Mouse (Mus musculus) liver, embryonic 12.5 days (tissue): ENCODE measurements around the gene Hist1h2ah. TPM values are rescaled to one million over a fixed set of nuclear protein-coding genes. Genes with fewer than 3 reads are reported as not detected.
"Not testable (repeated sequence)": the region's sequence is repeated elsewhere in the genome, so short reads cannot be mapped to it uniquely, and the experiment has no call there.

Experiments used
- ATAC-seq: fragments of 200-750 bp; cut with Nextera tagmentation; 2 replicates; pipeline ENCODE4 v1.8.0; 2017; ENCODE audit warnings: moderate number of reproducible peaks, mild to moderate bottlenecking, moderate library complexity
- H3K27ac ChIP-seq: fragments of 300-500 bp; sonication (generic); 2 replicates; pipeline ENCODE4 v1.5.1; 2016; ENCODE audit warnings: mild to moderate bottlenecking
- H3K27me3 ChIP-seq: fragments of 300-500 bp; sonication (generic); replicated peaks from 2 replicates; pipeline ENCODE4 v1.6.1; 2016; ENCODE audit warnings: mild to moderate bottlenecking, moderate library complexity
- H3K36me3 ChIP-seq: fragments of 300-500 bp; sonication (generic); 2 replicates; pipeline ENCODE4 v1.6.1; 2016; ENCODE audit warnings: mild to moderate bottlenecking, moderate library complexity
- H3K4me1 ChIP-seq: fragments of 300-500 bp; sonication (generic); 2 replicates; pipeline ENCODE4 v1.6.1; 2016
- H3K4me2 ChIP-seq: fragments of 300-500 bp; sonication (generic); 2 replicates; pipeline ENCODE4 v1.6.1; 2016; ENCODE audit warnings: mild to moderate bottlenecking, moderate library complexity
- H3K4me3 ChIP-seq: fragments of 300-500 bp; sonication (generic); 2 replicates; pipeline ENCODE4 v1.5.1; 2016; ENCODE audit warnings: mild to moderate bottlenecking, moderate library complexity
- H3K9ac ChIP-seq: fragments of 300-500 bp; sonication (generic); 2 replicates; pipeline ENCODE4 v1.6.1; 2016; ENCODE audit warnings: mild to moderate bottlenecking, moderate library complexity
- H3K9me3 ChIP-seq: fragments of 300-500 bp; sonication (generic); replicated peaks from 2 replicates; pipeline ENCODE4 v1.6.1; 2016; ENCODE audit warnings: mild to moderate bottlenecking, moderate library complexity
- WGBS: fragments of 180-500 bp; shearing (Covaris S2); methylation state at CpG from one replicate; pipeline ENCODE4 v1.1.7; 2016; ENCODE audit not compliant: insufficient replicate concordance; 5-methylcytosine and 5-hydroxymethylcytosine counted together
- polyA plus RNA-seq: library from polyadenylated mRNA; unstranded; fragments of >200 nt; fragmentation: Nextera tagmentation; extraction: Ambion mirVana; gene quantifications from 2 replicates; pipeline ENCODE4 v1.2.1, GENCODE M21; 2016

Hist1h2ah gene
- polyA plus RNA-seq, 1 experiment from 2014 or later: 9.3 TPM

DNA sequence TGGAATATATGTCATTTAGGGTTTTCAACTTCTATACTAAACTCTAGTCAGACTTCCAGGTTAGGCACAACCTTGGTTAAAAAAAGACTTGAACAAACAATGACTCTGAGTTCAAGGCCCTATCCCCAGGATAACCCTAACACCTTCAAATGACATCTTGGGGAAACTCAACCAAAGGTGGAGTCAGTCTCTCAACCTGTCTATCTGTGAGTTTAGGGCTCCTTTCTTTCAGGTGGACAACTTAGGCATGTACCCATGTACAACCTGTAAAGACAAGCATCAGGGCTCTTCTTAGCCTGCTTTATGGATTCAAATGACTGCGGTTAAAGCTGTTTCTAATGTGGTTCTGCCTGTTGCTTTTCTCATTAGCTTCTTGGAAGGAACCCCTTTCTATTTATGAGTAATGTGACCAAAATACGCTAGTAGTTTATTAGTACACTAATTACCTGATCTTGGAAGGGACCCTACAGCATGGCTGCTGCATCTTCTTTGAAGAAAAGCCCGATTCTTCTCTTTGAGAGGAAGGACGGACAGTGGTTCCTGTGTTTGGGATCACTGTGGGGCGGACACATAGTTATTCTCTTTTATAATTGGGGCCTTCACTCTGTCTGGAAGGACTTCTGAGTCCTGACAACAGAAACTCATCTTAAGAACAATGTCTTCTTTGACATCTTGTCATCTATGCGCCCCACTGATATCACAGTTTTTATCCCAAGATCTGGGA is 9.2 kb upstream of the Hist1h2ah start:
- 84% methylated on average over 6 of the region's 6 CpGs for WGBS

DNA sequence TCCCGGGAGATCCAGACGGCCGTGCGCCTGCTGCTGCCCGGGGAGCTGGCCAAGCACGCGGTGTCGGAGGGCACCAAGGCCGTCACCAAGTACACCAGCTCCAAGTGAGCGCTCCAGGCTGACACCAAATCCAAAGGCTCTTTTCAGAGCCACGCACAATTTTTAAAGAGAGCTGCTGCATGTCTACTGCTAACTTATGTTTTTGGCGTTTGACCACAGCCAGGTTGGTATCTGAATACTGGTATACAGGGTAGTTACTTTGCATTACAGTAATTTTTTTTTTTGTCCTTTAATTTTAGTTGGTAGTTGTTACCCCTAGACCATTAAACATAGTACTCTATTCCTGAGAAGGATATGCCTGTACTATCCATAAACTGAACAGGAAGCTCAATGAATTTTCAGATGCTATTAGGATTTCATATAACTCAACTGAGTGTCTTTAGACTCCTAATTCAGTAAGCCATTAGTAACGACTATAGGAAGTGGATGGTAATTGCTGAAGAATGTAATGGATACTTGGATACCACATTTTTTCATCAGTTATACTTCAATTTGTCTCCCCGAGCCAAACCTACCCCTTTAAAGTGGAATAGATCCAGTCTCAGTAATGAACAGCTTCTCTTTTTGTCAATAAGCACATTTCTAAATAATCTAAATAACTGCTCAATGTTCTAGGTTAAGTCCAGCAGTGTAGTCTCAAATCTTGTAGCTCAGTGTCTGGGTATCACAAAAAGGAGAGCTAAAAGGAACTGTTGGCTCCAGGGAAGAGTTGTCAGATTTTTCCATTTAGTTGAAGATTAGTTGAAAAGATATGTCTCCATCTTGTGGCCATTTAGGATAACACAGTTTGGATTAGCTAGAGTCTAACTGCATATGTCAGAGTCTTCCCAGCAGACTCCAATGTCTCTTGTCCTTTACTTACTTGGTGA is 8.4 kb upstream of the Hist1h2ah start:
- H3K4me2 ChIP-seq: peak overlapping the region; percentile 69
- peak overlapping the region; percentile 96 for H3K27ac ChIP-seq
- H3K4me3 ChIP-seq: peak overlapping the region; percentile 51
- H3K9ac ChIP-seq: peak overlapping the region; percentile 72
- 2% methylated on average over 14 of the region's 14 CpGs for WGBS
- no peaks in the 10 kb centered on the region for H3K36me3 ChIP-seq
- no peaks in the 10 kb centered on the region for H3K27me3 ChIP-seq
- H3K9me3 ChIP-seq: no peaks in the 10 kb centered on the region
- ATAC-seq: peak; percentile 20
- H3K4me1 ChIP-seq: peaks cover 47% of the 10 kb centered on the region

More for the DNA sequence above, 9.2 kb upstream of the Hist1h2ah start:
- Histone ChIP-seq H3K9me3 (no peaks in the 10 kb centered on the region), H3K4me2 (peak overlapping the region; percentile 69), H3K27ac (peak overlapping the region; percentile 96), H3K36me3 (no peaks in the 10 kb centered on the region), H3K9ac (peak overlapping the region; percentile 72), H3K4me3 (peak overlapping the region; percentile 51), H3K4me1 (peaks cover 46% of the 10 kb centered on the region), H3K27me3 (no peaks in the 10 kb centered on the region)
- no peak for ATAC-seq

DNA sequence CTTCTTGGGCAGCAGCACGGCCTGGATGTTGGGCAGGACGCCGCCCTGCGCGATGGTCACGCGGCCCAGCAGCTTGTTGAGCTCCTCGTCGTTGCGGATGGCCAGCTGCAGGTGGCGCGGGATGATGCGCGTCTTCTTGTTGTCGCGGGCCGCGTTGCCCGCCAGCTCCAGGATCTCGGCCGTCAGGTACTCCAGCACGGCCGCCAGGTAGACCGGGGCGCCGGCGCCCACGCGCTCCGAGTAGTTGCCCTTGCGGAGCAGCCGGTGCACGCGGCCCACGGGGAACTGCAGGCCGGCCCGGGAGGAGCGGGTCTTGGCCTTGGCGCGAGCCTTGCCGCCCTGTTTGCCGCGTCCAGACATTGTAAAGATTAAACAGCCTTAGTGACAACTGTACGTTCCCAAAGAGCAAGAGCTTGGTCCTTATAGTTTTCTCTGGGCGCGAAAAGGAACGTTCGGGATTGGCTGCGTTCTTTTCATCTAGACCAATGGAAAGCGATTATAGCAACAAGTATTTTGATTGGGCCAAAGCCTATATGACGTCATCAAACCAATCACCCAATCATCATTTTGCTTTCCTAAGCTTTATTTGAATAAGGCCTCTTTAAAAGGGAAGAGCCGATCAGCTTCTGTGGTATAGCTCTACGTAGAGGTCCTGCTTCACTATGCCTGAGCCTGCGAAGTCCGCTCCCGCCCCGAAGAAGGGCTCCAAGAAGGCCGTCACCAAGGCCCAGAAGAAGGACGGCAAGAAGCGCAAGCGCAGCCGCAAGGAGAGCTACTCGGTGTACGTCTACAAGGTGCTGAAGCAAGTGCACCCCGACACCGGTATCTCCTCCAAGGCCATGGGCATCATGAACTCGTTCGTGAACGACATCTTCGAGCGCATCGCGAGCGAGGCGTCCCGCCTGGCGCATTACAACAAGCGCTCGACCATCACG is 7.5 kb upstream of the Hist1h2ah start, which contains the start of the genes Hist1h2ag and Hist1h2bj:
Gene Hist1h2ag (minus strand): TSS at position 377 of the 935 bp plus-strand sequence.
Gene Hist1h2bj (plus strand): TSS at position 647 of the 935 bp plus-strand sequence.
- peak; percentile 83 for ATAC-seq
- WGBS: under 1% methylated on average over 54 of the region's 80 CpGs
- peak within 1 kb of the TSS; percentile 75 for H3K4me2 ChIP-seq
- not testable (repeated sequence) for H3K9me3 ChIP-seq, H3K36me3 ChIP-seq, H3K27me3 ChIP-seq
- H3K27ac ChIP-seq: peak within 1 kb of the TSS; percentile 98
- H3K4me3 ChIP-seq: peak within 1 kb of the TSS; percentile 60
- peaks cover 51% of the 10 kb centered on the region for H3K4me1 ChIP-seq
- peak within 1 kb of the TSS; percentile 89 for H3K9ac ChIP-seq

DNA sequence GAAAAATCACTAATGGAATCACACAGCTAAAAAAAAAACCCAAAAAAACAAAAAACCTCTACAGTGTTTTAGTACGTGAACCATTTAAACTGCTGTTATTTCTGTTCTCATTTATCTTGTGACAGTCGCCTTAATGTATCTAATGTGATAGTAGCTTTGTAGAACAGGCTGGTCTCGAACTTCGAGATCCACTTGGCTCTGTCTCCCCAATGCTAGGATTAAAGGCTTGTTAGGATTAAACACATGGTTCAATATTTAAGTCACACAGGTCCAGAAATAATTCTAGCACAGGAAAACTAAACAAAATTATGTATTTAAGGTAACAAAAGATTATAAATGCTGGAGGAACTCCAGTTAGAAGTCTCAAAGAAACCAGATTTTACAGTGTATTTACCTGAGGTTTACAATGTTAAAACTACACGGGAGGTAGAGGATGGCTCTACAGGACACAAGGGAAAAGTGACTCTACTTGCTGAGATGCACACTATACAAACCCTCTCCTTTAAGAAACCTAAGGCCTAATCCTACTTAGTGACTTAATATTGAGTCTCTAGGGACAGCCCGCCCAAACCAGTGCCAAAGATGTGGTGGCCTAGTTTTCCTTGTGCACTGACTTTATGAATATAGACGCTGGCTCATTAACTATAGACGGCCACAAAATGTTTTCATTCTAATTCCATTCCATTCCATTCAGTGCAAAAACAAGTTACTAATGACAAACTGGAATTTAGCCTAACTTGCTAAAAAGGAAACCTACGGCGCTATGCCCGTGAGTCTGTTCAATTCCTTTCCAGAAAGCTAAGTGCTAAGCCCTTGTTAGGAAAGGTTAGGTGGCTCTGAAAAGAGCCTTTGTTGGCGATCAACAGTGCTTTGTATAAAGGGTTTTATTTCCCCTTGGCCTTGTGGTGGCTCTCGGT is 6.5 kb upstream of the Hist1h2ah start:
- H3K4me2 ChIP-seq: peak overlapping the region; percentile 75
- WGBS: 2% methylated on average over 13 of the region's 13 CpGs
- no peaks in the 10 kb centered on the region for H3K36me3 ChIP-seq
- H3K4me3 ChIP-seq: peak overlapping the region; percentile 60
- H3K27ac ChIP-seq: peak overlapping the region; percentile 98
- no peak for ATAC-seq
- no peaks in the 10 kb centered on the region for H3K27me3 ChIP-seq
- H3K9me3 ChIP-seq: no peaks in the 10 kb centered on the region
- peaks cover 60% of the 10 kb centered on the region for H3K4me1 ChIP-seq
- H3K9ac ChIP-seq: peak overlapping the region; percentile 89

DNA sequence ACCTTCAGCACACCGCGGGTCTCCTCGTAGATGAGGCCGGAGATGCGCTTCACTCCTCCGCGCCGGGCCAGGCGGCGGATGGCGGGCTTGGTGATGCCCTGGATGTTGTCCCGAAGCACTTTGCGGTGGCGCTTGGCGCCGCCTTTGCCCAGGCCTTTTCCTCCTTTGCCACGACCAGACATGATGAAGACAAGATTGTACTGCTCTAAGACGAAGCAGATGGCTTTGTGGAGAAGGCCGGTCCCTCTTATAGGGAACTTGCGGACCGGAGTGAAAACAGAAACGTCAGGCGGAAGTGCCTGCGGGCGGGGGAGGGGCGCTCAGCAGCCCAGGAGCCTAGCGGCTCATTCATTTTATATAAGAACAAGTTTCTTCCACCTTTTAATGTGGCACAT is 5.8 kb upstream of the Hist1h2ah start, which contains the start of gene Hist1h4i:
Gene Hist1h4i (minus strand): TSS at position 221 of the 395 bp plus-strand sequence.
- Histone ChIP-seq H3K27ac (peak within 1 kb of the TSS; percentile 98), H3K4me1 (peaks cover 67% of the 10 kb centered on the region), H3K4me2 (peak within 1 kb of the TSS; percentile 75), H3K4me3 (peak within 1 kb of the TSS; percentile 60), H3K9ac (peak within 1 kb of the TSS; percentile 89)
- ATAC-seq: peak; percentile 53
- under 1% methylated on average over 22 of the region's 27 CpGs for WGBS
- not testable (repeated sequence) for H3K9me3 ChIP-seq, H3K27me3 ChIP-seq, H3K36me3 ChIP-seq

DNA sequence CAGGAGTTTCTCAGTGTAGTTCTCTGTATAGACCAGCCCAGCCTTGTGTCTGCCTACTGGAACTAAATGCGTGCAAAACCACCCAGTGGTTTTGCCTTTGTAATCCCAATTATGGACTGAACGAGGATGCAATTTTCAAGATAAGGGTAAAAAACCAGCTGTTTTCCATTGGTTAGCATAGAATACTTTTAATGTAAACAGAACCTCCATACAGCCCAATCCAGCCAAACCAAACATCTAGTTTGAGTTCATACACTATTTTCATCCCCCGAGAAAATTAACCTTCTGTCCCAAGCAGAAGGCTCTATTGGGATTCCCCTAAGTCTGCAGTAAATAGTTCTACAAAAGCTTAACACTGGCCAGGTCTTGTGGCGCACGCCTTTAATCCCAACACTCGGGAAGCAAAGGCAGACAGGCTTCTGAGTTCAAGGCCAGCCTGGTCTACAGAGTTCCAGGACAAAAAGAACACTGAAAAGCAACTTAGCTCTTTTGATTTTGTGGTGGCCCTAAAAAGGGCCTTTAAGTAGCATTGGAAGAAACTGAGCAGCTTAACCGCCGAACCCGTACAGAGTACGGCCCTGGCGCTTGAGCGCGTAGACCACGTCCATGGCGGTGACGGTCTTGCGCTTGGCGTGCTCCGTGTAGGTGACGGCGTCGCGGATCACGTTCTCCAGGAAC is 5.2 kb upstream of the Hist1h2ah start:
- ATAC-seq: peak; percentile 59
- Histone ChIP-seq H3K9me3 (no peaks in the 10 kb centered on the region), H3K4me1 (peaks cover 63% of the 10 kb centered on the region), H3K9ac (peak overlapping the region; percentile 89), H3K4me3 (peak overlapping the region; percentile 60), H3K27me3 (no peaks in the 10 kb centered on the region), H3K36me3 (no peaks in the 10 kb centered on the region), H3K4me2 (peak overlapping the region; percentile 75), H3K27ac (peak overlapping the region; percentile 98)
- WGBS: under 1% methylated on average over 23 of the region's 24 CpGs

DNA sequence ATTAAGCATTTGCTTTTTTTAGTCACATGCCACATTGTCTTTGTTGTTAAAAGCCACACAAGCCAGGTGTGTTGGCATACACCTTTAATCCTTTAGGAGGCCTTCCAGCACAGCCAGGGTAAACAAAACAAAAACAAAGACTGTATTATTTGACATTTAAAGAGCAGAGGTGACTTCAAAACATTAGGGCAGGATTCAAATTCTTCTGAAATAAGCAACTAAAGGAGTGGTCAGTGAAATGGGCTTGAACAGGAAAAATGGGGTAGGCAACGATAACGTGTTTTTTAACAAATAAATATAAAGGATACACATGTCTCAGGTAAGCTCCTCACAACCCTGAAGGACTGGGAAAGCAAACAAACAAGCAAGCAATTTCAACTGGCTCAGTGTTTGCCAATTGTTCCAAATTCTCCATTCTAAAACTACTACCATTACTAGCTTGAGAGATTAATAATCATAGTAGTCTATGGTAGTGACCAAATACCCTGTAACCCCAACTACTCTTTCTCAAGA is 4.6 kb upstream of the Hist1h2ah start:
- H3K4me2 ChIP-seq: peak overlapping the region; percentile 75
- WGBS: 5% methylated on average over 2 of the region's 2 CpGs
- peak overlapping the region; percentile 98 for H3K27ac ChIP-seq
- H3K9me3 ChIP-seq: no peaks in the 10 kb centered on the region
- peak overlapping the region; percentile 60 for H3K4me3 ChIP-seq
- ATAC-seq: no peak
- peaks cover 57% of the 10 kb centered on the region for H3K4me1 ChIP-seq
- no peaks in the 10 kb centered on the region for H3K27me3 ChIP-seq
- peak overlapping the region; percentile 89 for H3K9ac ChIP-seq
- no peaks in the 10 kb centered on the region for H3K36me3 ChIP-seq

DNA sequence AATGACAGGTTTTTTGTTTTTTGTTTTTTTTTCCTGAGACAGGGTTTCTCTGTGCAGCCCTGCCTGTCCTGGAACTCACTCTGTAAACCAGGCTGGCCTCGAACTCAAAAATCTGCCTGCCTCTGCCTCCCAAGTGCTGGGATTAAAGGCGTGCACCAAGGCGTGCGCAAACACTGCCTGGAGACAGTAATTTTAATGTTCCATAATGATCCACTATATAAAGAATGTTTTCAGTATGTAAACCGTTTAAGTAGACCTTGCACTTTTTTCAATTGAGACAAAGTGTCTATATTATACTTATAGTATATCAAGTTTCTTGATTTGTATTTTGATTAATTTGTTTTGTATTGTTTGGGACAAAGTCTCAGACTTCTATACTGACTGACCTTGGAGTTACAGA is 4.0 kb upstream of the Hist1h2ah start:
- no peaks in the 10 kb centered on the region for H3K36me3 ChIP-seq
- H3K27me3 ChIP-seq: no peaks in the 10 kb centered on the region
- H3K9me3 ChIP-seq: no peaks in the 10 kb centered on the region
- no peak for ATAC-seq
- H3K4me2 ChIP-seq: peak overlapping the region; percentile 75
- peak overlapping the region; percentile 98 for H3K27ac ChIP-seq
- WGBS: 53% methylated on average over 5 of the region's 5 CpGs
- peak overlapping the region; percentile 60 for H3K4me3 ChIP-seq
- H3K9ac ChIP-seq: peak overlapping the region; percentile 89
- H3K4me1 ChIP-seq: peaks cover 55% of the 10 kb centered on the region

DNA sequence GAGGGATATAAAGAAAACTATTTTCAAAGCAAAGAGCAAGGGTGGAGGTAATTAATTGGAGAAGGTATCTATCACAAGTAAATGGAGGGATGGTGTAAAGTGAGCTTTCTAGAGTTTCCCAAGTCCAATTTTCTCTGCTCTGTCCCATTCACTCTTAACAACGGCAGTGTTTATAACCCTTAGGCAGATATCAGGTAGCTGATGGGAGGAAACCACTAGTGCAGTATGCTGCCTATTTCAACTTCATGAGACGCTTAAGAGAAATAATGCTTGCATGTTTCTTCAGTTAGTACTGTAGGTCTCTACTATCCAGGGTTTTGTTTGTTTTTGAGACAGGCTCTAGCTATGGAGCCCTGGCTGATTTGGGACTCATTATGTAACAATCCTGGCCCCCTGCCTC is 2.0 kb upstream of the Hist1h2ah start:
- peak overlapping the region; percentile 80 for H3K9ac ChIP-seq
- 59% methylated on average over 2 of the region's 2 CpGs for WGBS
- peak overlapping the region; percentile 24 for H3K4me3 ChIP-seq
- H3K27ac ChIP-seq: peak overlapping the region; percentile 98
- no peaks in the 10 kb centered on the region for H3K27me3 ChIP-seq
- peaks cover 67% of the 10 kb centered on the region for H3K4me1 ChIP-seq
- H3K9me3 ChIP-seq: no peaks in the 10 kb centered on the region
- no peak for ATAC-seq
- H3K4me2 ChIP-seq: peak overlapping the region; percentile 75
- H3K36me3 ChIP-seq: no peaks in the 10 kb centered on the region

DNA sequence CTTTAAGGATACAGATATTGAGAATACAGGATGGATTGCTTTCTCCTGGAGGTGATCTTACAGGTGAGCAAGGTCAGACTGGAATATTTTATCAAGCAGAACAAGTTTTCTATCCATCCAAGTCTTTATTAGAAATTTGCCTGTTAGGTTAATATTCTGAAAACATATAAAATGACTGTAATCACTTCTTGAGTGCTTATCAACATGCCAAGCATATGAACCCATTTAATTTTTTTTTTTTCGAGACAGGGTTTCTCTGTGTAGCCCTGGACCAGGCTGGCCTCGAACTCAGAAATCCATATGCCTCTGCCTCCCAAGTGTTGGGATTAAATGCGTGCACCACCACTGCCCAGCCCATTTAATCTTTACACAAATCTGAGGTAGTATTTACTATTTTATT is 1.6 kb upstream of the Hist1h2ah start:
- WGBS: 44% methylated on average over 3 of the region's 3 CpGs
- Histone ChIP-seq H3K4me1 (peaks cover 68% of the 10 kb centered on the region), H3K27me3 (no peaks in the 10 kb centered on the region), H3K9ac (peak overlapping the region; percentile 80), H3K36me3 (no peaks in the 10 kb centered on the region), H3K9me3 (no peaks in the 10 kb centered on the region), H3K4me3 (peak overlapping the region; percentile 53), H3K27ac (peak overlapping the region; percentile 98), H3K4me2 (peak overlapping the region; percentile 75)
- no peak for ATAC-seq
